In the genomic region with DNA sequence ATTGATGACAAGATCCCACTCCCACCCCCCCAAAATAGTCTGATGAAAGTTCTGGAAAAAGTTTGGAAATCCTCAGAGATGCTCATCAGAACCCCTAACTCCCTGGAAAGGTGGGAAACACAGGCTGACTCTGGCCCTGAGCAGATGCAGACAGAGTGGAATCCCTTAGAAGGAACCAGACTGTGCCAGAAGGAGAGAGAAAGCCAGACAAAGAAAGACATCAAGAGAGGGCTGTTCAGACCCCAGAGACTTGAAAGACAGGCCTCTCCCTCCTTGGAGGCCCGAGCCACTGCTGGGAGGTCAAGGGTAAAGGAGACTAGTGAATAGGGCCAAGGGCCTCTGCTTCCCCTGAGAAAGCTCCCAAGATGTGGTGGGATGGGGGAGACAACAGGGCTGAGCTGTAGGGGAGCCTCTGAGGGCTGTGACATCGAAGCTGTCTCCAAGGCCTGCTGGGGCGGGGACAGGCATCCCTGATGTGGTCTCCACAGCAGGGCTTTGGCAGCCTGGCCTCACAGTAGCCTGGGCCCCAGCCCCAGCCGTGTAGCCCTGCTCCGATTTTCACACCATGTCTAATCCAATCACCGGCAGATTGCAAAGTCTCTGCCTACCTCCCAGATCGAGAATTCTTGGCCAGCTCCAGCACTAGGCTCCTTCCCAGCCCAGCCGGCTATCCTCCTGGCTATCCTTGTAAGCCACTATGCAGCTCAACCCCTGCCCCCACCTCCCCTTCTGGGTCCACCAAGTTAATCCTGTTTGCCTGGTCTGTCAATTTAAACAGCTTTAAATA, we compare ENCODE assay signal across 9 mouse cellular contexts.
DNase-seq lines count a peak whose midpoint lies in the region; ATAC-seq and TF ChIP-seq lines count a peak whose summit lies in the region.
"Had no signal": no experiment of that assay in that cellular context is flagged by ENCODE, and none has a peak within 500 bp of the region (broad histone marks: within the 10 kb centered on the region; RNA-seq: fewer than 3 reads in every experiment).

No protein-coding gene starts in this region.

- no peak overlapping the region for H3K4me3 ChIP-seq in layer of hippocampus, adult 2 months
- no peak overlapping the region for H3K4me3 ChIP-seq in embryonic facial prominence, embryonic 11.5 days (ENCODE audit: low read depth, low read length)
- H3K4me3 ChIP-seq in hindbrain, embryonic 15.5 days, result no peak overlapping the region
- no peak overlapping the region for H3K4me3 ChIP-seq in neural tube, embryonic 14.5 days (ENCODE audit: low read depth, low read length)
- H3K4me3 ChIP-seq in kidney, embryonic 16.5 days (ENCODE audit: low read length), result no peak overlapping the region

- H3K4me1 ChIP-seq in embryonic facial prominence, embryonic 11.5 days (ENCODE audit: control insufficient read depth, insufficient read depth, low read length), result no peaks in the 10 kb centered on the region; the same call in 1 of the 2 replicates
- H3K4me1 ChIP-seq in hindbrain, embryonic 15.5 days (replicated peaks), result 0 out of 2 replicates have a peak, but pooled peaks cover 6% of the 10 kb centered on the region
- H3K4me1 ChIP-seq in neural tube, embryonic 14.5 days (ENCODE audit: control insufficient read depth, insufficient read depth, low read length), result no peaks in the 10 kb centered on the region; the same call in 1 of the 2 replicates
- no peaks in the 10 kb centered on the region for H3K4me1 ChIP-seq in kidney, embryonic 16.5 days (ENCODE audit: insufficient read depth, low read length)

- no peaks in the 10 kb centered on the region for H3K36me3 ChIP-seq in embryonic facial prominence, embryonic 11.5 days (replicated peaks; ENCODE audit: control insufficient read depth, insufficient read depth, low read depth, low read length)
- H3K36me3 ChIP-seq in hindbrain, embryonic 15.5 days, result no peaks in the 10 kb centered on the region
- no peaks in the 10 kb centered on the region for H3K36me3 ChIP-seq in neural tube, embryonic 14.5 days (ENCODE audit: control insufficient read depth, insufficient read depth, low read length)
- H3K36me3 ChIP-seq in kidney, embryonic 16.5 days (ENCODE audit: insufficient read depth, low read length), result no peaks in the 10 kb centered on the region

- 4% methylated on average over 7 of the region's 8 CpGs for WGBS in embryonic facial prominence, embryonic 11.5 days
- 11% methylated on average over 8 of the region's 8 CpGs for WGBS in hindbrain, embryonic 15.5 days
- 10% methylated on average over 8 of the region's 8 CpGs for WGBS in neural tube, embryonic 14.5 days
- WGBS in kidney, embryonic 16.5 days, result 34% methylated on average over 7 of the region's 8 CpGs

- DNase-seq in layer of hippocampus, postnatal 10 days (ENCODE audit: low spot score in 2 of 2), result peak; percentile 40 to 47
- DNase-seq in layer of hippocampus, adult 2 months (ENCODE audit: low spot score in 2 of 2), result no peak
- DNase-seq in embryonic facial prominence, embryonic 11.5 days (ENCODE audit: low spot score), result peak; percentile 57
- no peak for DNase-seq in layer of hippocampus, adult 8-10 months (ENCODE audit: low spot score in 2 of 2)
- DNase-seq in left cerebral cortex, adult 18-20 months (ENCODE audit: low spot score in 2 of 2), result no peak
- DNase-seq: lung, postnatal 36 days had no signal

- no peaks in the 10 kb centered on the region for H3K9me3 ChIP-seq in embryonic facial prominence, embryonic 11.5 days (replicated peaks; ENCODE audit: control insufficient read depth, low read length)
- no peaks in the 10 kb centered on the region for H3K9me3 ChIP-seq in hindbrain, embryonic 15.5 days
- H3K9me3 ChIP-seq in neural tube, embryonic 14.5 days (ENCODE audit: control insufficient read depth, low read length), result no peaks in the 10 kb centered on the region
- H3K9me3 ChIP-seq in kidney, embryonic 16.5 days (ENCODE audit: low read length), result no peaks in the 10 kb centered on the region

- ATAC-seq in embryonic facial prominence, embryonic 11.5 days (replicated peaks; ENCODE audit: insufficient number of reproducible peaks, low FRiP score, low TSS enrichment, low read depth), result peak; percentile 87
- ATAC-seq in hindbrain, embryonic 15.5 days (ENCODE audit: low FRiP score, low read depth), result peak; percentile 94
- ATAC-seq in neural tube, embryonic 14.5 days (ENCODE audit: low read depth), result peak; percentile 69
- no peak for ATAC-seq in kidney, embryonic 16.5 days (ENCODE audit: low FRiP score, low TSS enrichment)

- H3K27ac ChIP-seq in layer of hippocampus, adult 2 months, result no peak overlapping the region
- no peak overlapping the region for H3K27ac ChIP-seq in embryonic facial prominence, embryonic 11.5 days (replicated peaks; ENCODE audit: low read depth, low read length)
- H3K27ac ChIP-seq in hindbrain, embryonic 15.5 days (replicated peaks), result no peak overlapping the region
- no peak overlapping the region for H3K27ac ChIP-seq in neural tube, embryonic 14.5 days (ENCODE audit: low read depth, low read length)
- H3K27ac ChIP-seq in kidney, embryonic 16.5 days (ENCODE audit: low read length), result no peak overlapping the region

- H3K9ac ChIP-seq in embryonic facial prominence, embryonic 11.5 days (replicated peaks; ENCODE audit: low read length), result no peak overlapping the region
- no peak overlapping the region for H3K9ac ChIP-seq in hindbrain, embryonic 15.5 days
- no peak overlapping the region for H3K9ac ChIP-seq in neural tube, embryonic 14.5 days (replicated peaks; ENCODE audit: low read depth, low read length)
- no peak overlapping the region; the same call in 1 of the 2 replicates for H3K9ac ChIP-seq in kidney, embryonic 16.5 days (replicated peaks; ENCODE audit: low read length)

- H3K27me3 ChIP-seq in embryonic facial prominence, embryonic 11.5 days (ENCODE audit: control insufficient read depth, insufficient read depth, low read length), result no peaks in the 10 kb centered on the region
- no peaks in the 10 kb centered on the region for H3K27me3 ChIP-seq in hindbrain, embryonic 15.5 days
- H3K27me3 ChIP-seq in neural tube, embryonic 14.5 days (ENCODE audit: control insufficient read depth, insufficient read depth, low read length), result no peaks in the 10 kb centered on the region
- 0 out of 2 replicates have a peak, but pooled peaks cover 3% of the 10 kb centered on the region for H3K27me3 ChIP-seq in kidney, embryonic 16.5 days (ENCODE audit: insufficient read depth, low read length)

- no peak for TF ChIP-seq CTCF in layer of hippocampus, adult 2 months (conservative IDR thresholded peaks at IDR 0.05)

- H3K4me2 ChIP-seq in embryonic facial prominence, embryonic 11.5 days (ENCODE audit: low read depth, low read length), result no peak overlapping the region
- H3K4me2 ChIP-seq in hindbrain, embryonic 15.5 days, result no peak overlapping the region
- no peak overlapping the region for H3K4me2 ChIP-seq in neural tube, embryonic 14.5 days (ENCODE audit: low read depth, low read length)
- H3K4me2 ChIP-seq in kidney, embryonic 16.5 days (replicated peaks; ENCODE audit: low read depth, low read length), result no peak overlapping the region

Comparison
In these comparisons a context has a peak if more than half of its experiments do, and no peak if none do; other contexts are left out.
1. DNase-seq: peak in layer of hippocampus, postnatal 10 days (2 of 2) and embryonic facial prominence, embryonic 11.5 days (single experiment); none in layer of hippocampus, adult 2 months (0 of 2), layer of hippocampus, adult 8-10 months (0 of 2) and left cerebral cortex, adult 18-20 months (0 of 2).